Mouse (Mus musculus) urinary bladder, adult 18-20 months (tissue): ENCODE data around the gene Trpv1.

Experiments
- DNase-seq, 2 experiments: peaks; one replicate each; pipeline ENCODE4 v3.0.0; 2022; ENCODE audit warnings: low spot score in 2 of 2, mixed read lengths in 2 of 2

Trpv1 gene

GRCm38 (mm10) chr11:73233992-73234391 is at the start of gene Trpv1:
Gene Trpv1, plus strand, starts transcription at chr11:73234292.
- DNase-seq, result no peak

- DNase-seq, result no peak
These were observed 48.0 kb upstream of the Trpv1 start for GRCm38 (mm10) chr11:73185872-73186615.

- no peak for DNase-seq
These were observed 46.9 kb upstream of the Trpv1 start for GRCm38 (mm10) chr11:73187231-73187630.

- no peak for DNase-seq
These were observed 41.0 kb upstream of the Trpv1 start for GRCm38 (mm10) chr11:73193047-73193446.

GRCm38 (mm10) chr11:73194444-73194843 is 39.6 kb upstream of the Trpv1 start:
- DNase-seq, result no peak

- DNase-seq, result no peak
These were observed 35.9 kb upstream of the Trpv1 start for GRCm38 (mm10) chr11:73198190-73198589.

- peak in 1 of 2 experiments; percentile 81 for DNase-seq
These were observed 35.4 kb upstream of the Trpv1 start, which contains the start of gene Ctns for GRCm38 (mm10) chr11:73198603-73199229. Gene Ctns, minus strand, starts transcription at chr11:73199042.

GRCm38 (mm10) chr11:73199230-73199712 is 34.8 kb upstream of the Trpv1 start, which contains the start of gene Shpk:
Gene Shpk, plus strand, starts transcription at chr11:73199460.
- DNase-seq, result peak; percentile 90

- DNase-seq, result no peak
These were observed 34.2 kb upstream of the Trpv1 start for GRCm38 (mm10) chr11:73199879-73200278.

GRCm38 (mm10) chr11:73201021-73201420 is 33.1 kb upstream of the Trpv1 start:
- no peak for DNase-seq

- DNase-seq, result no peak
These were observed 32.5 kb upstream of the Trpv1 start for GRCm38 (mm10) chr11:73201597-73201996.

GRCm38 (mm10) chr11:73203895-73204294 is 30.2 kb upstream of the Trpv1 start:
- DNase-seq, result no peak

- no peak for DNase-seq
These were observed 28.9 kb upstream of the Trpv1 start for GRCm38 (mm10) chr11:73205194-73205593.

- no peak for DNase-seq
These were observed 26.5 kb upstream of the Trpv1 start for GRCm38 (mm10) chr11:73207621-73208020.

- DNase-seq, result no peak
These were observed 20.1 kb upstream of the Trpv1 start for GRCm38 (mm10) chr11:73213956-73214355.

GRCm38 (mm10) chr11:73219671-73220070 is 14.4 kb upstream of the Trpv1 start:
- no peak for DNase-seq

GRCm38 (mm10) chr11:73220651-73221050 is 13.4 kb upstream of the Trpv1 start:
- no peak for DNase-seq

- DNase-seq, result no peak
These were observed 11.2 kb upstream of the Trpv1 start for GRCm38 (mm10) chr11:73222846-73223245.

GRCm38 (mm10) chr11:73223966-73224365 is 10.1 kb upstream of the Trpv1 start:
- DNase-seq, result peak in 1 of 2 experiments; percentile 7

- no peak for DNase-seq
These were observed 8.2 kb upstream of the Trpv1 start for GRCm38 (mm10) chr11:73225856-73226255.

GRCm38 (mm10) chr11:73228881-73229280 is 5.2 kb upstream of the Trpv1 start:
- no peak for DNase-seq

GRCm38 (mm10) chr11:73230081-73230480 is 4.0 kb upstream of the Trpv1 start:
- no peak for DNase-seq

- DNase-seq, result no peak
These were observed 1.6 kb upstream of the Trpv1 start for GRCm38 (mm10) chr11:73232513-73232912.
